Mouse (Mus musculus) spleen, adult 2 months (tissue): ENCODE data around the gene Fam20a. TPM values are rescaled to one million over a fixed set of nuclear protein-coding genes. Genes with fewer than 3 reads are reported as not detected.

Experiments used
- DNase-seq, 2 experiments: peaks; one replicate each; pipeline versions ENCODE4 v3.0.0 to v3.0.0-alpha.2; 2012 to 2021; ENCODE audit warnings: low spot score in 2 of 2, low read depth in 1 of 2
- H3K27ac ChIP-seq: fragments of 200-500 bp; 2 replicates; pipeline ENCODE4 v1.5.1; 2012; ENCODE audit warnings: low read length, inconsistent platforms; ENCODE audit not compliant: insufficient read depth
- H3K27me3 ChIP-seq: fragments of 200-500 bp; 2 replicates; pipeline ENCODE4 v1.6.1; 2012; ENCODE audit warnings: mild to moderate bottlenecking, moderate library complexity, low read length, inconsistent platforms; ENCODE audit not compliant: control insufficient read depth, insufficient read depth
- H3K36me3 ChIP-seq: fragments of 200-500 bp; 2 replicates; pipeline ENCODE4 v1.6.1; 2012; ENCODE audit warnings: mild to moderate bottlenecking, low read length, inconsistent platforms; ENCODE audit not compliant: control insufficient read depth, insufficient read depth
- H3K4me1 ChIP-seq: fragments of 200-500 bp; 2 replicates; pipeline ENCODE4 v1.6.1; 2011; ENCODE audit warnings: inconsistent platforms; ENCODE audit not compliant: control insufficient read depth, insufficient read depth, insufficient read length
- H3K4me3 ChIP-seq: fragments of 200-500 bp; 2 replicates; pipeline ENCODE4 v1.5.1; 2011; ENCODE audit warnings: mild to moderate bottlenecking, inconsistent platforms; ENCODE audit not compliant: insufficient read depth, insufficient read length; ENCODE audit errors: extremely low read depth
- CTCF ChIP-seq: fragments of 200-500 bp; IDR thresholded peaks from 2 replicates; pipeline ENCODE4 v1.5.1; 2011; ENCODE audit warnings: mild to moderate bottlenecking, inconsistent platforms; ENCODE audit not compliant: insufficient read depth, insufficient read length, insufficient replicate concordance; ENCODE audit errors: extremely low read depth
- POLR2A ChIP-seq: fragments of 200-500 bp; IDR thresholded peaks from 2 replicates; pipeline ENCODE4 v1.6.1; 2011; ENCODE audit warnings: low read depth, low read length, inconsistent platforms
- WGBS: fragments of 180-500 bp; shearing (Covaris S2); methylation state at CpG from one replicate; pipeline ENCODE4 v1.1.7; 2018; 5-methylcytosine and 5-hydroxymethylcytosine counted together
- polyA plus RNA-seq: library from polyadenylated mRNA; depleted of rRNA; stranded (reverse); fragments of >200 nt; gene quantifications from 2 replicates; pipeline ENCODE4 v1.2.3, GENCODE M21; 2012

Fam20a gene
- polyA plus RNA-seq, 1 experiment: 3.1 TPM

DNA sequence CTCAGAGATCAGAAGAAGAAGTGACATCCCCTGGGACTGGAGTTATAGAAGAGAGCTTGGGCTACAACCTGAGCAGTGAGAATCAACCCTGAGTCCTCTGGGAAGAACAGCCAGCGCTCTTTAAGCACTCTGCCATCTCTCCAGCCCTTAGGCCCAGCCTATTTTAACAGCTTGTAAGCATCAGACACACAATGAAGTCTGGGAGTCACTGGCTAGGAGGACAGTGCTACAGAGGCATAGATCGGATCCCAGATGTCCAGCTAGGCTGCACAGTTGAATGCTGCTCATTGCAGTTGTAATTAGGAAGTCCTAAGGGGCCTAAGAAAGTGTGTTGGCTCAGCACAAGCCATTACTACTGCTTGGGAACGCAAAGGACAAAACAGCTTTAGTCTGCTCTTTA, 6.3 kb upstream of the Fam20a start:
- no peak overlapping the region for H3K27ac ChIP-seq
- H3K27me3 ChIP-seq: no peaks in the 10 kb centered on the region
- 84% methylated on average over 3 of the region's 3 CpGs for WGBS
- TF ChIP-seq POLR2A: no peak
- no peak for TF ChIP-seq CTCF
- no peaks in the 10 kb centered on the region for H3K36me3 ChIP-seq
- H3K4me1 ChIP-seq: no peaks in the 10 kb centered on the region
- DNase-seq: no peak
- H3K4me3 ChIP-seq: no peak overlapping the region

DNA sequence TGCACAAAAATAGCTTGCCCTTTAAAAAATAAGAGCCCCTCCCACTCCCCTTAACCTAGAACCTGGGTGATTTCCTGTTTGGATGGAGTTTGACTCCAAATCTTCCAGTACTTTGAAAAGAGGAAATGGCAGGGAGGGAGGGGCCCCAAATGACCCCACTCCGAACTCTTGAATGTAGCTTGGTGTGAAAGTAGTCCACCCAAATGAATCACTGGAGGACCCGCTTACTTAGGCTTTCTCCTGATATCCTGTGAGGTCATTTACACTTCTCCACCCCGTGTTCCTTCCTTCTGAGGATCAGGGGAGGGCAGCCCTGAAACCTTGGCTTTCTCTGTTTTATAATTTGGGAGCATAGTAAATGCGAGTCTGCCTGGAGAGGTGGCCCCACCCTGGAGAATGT, 632 bp upstream of the Fam20a start:
- no peak for DNase-seq
- no peaks in the 10 kb centered on the region for H3K4me1 ChIP-seq
- H3K27ac ChIP-seq: no peak overlapping the region
- H3K27me3 ChIP-seq: 0 out of 2 replicates have a peak, but pooled peaks cover 3% of the 10 kb centered on the region
- TF ChIP-seq POLR2A (no peak), CTCF (no peak)
- no peak overlapping the region for H3K4me3 ChIP-seq
- H3K36me3 ChIP-seq: no peaks in the 10 kb centered on the region
- 10% methylated on average over 4 of the region's 4 CpGs for WGBS

DNA sequence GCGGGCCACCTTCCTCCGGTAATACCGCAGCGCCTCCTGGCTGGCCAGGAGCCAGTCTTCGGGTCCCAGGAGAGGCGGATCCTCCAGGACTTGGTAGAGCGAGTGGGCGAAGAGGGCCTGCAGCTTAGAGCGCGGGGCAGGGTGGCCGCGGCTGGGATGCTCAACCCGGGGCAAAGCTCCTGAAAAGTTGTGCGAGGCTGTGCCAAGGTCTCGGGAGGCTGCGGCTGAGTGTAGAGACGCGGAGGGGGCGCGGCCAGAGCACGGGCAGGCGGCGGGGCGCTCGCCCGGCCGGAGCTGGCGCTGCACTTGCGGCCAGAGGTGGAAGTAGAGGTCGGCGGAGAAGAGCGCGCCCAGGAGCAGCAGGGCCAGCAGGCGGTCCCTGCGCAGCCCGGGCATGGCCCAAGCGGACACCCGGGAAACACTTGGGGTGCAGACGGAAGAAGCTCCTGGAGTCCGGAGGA, 729 bp downstream of the Fam20a start:
- no peak for DNase-seq
- Histone ChIP-seq H3K4me3 (peak overlapping the region; percentile 41), H3K27me3 (0 out of 2 replicates have a peak, but pooled peaks cover 3% of the 10 kb centered on the region), H3K36me3 (no peaks in the 10 kb centered on the region), H3K27ac (peak overlapping the region; percentile 53), H3K4me1 (no peaks in the 10 kb centered on the region)
- TF ChIP-seq POLR2A (no peak), CTCF (no peak)
- 6% methylated on average over 38 of the region's 40 CpGs for WGBS

DNA sequence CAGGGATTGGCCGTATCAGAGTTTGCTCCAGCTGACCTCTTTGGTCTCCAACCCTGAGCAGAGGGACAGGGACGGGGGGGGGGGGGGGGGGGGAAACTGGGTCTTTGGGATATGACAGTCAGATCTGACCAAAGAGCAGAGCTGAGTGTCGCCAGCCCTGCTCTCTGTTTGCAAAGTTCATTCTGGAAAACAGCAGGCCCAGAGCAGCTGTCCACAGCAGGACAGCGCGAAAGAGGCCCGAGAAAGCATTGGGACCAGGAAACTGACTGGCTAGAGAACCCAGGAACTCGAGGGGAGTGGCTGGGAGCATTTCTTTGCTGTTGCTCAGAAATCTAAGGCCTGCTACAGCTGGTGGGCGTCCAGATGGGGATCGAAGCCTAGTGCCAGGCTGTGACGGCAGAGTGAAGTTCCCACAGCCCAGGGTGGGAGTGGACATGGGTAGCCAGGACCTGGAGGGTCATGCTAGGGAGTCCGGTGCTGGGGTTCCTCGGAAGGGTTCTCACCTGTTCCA, 1.2 kb downstream of the Fam20a start:
- WGBS: 65% methylated on average over 12 of the region's 12 CpGs
- no peak for DNase-seq
- H3K36me3 ChIP-seq: no peaks in the 10 kb centered on the region
- H3K27me3 ChIP-seq: 0 out of 2 replicates have a peak, but pooled peaks cover 3% of the 10 kb centered on the region
- peak overlapping the region; percentile 41; the same call in 1 of the 2 replicates for H3K4me3 ChIP-seq
- no peak for TF ChIP-seq POLR2A
- TF ChIP-seq CTCF: no peak
- H3K27ac ChIP-seq: peak overlapping the region; percentile 53; the same call in 1 of the 2 replicates
- no peaks in the 10 kb centered on the region for H3K4me1 ChIP-seq

DNA sequence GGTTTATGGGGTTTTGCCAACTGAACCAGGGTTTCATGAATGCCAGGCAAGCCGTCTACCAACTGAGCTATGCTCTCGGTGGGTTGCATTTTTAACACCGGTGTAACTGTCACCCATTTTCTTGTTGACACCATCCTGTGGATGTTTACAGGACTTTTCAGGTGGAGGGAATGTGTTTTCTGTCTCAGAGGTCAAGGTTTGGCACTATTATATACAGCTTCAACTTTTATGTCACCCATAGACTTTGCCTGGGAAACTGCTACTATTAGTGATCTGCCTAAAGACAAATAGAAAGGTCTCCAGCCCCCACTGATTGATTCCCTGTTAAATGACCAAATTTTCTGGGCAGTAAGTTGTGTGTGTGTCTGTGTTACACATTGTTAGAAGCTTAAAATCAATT, 2.7 kb downstream of the Fam20a start:
- no peak overlapping the region for H3K4me3 ChIP-seq
- DNase-seq: no peak
- no peaks in the 10 kb centered on the region for H3K36me3 ChIP-seq
- 0 out of 2 replicates have a peak, but pooled peaks cover 3% of the 10 kb centered on the region for H3K27me3 ChIP-seq
- no peaks in the 10 kb centered on the region for H3K4me1 ChIP-seq
- H3K27ac ChIP-seq: no peak overlapping the region
- TF ChIP-seq CTCF (no peak), POLR2A (no peak)
- WGBS: 90% methylated on average over 3 of the region's 3 CpGs

DNA sequence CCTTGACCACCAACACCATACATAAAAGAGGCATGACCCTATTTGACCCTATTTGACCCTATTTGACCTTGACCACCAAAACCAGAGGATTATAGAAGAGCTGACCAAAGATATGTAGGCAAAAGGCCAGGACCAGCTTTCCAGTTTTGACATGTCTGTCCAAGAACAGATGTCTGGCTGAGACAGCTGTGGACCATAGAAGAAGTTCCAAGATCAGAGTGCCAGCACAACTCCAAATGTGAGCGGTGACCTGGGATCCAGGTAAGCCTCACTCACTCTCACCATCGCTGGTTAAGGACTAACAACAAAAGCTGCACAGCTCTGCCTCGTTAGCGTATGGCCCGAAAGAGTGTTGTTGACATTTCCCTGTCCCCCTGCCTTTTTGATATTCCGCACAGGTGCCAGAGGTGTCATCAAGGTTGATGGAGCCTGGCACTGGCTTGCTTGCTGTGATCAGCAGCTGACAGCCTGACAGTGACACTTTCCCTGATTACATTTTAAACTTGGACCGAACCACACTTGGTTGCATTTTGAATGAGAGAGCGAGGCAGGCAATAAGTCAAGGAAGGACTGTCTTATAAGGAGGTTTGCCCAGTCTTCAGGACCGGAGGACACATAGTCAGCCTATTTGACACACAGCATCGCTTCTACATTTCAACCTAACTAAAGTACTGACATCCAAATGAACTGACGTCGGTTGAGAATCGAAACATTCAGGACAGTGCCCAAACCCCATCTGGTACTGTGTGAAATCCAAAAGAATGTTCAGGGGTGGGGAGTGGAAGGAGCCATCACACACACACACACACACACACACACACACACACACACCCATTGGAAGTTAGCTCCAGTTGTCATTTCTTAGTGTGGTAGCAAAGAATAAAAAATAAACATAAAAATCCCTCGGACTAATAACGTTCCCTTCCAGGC, 3.8 kb downstream of the Fam20a start:
- WGBS: 92% methylated on average over 15 of the region's 15 CpGs
- H3K4me1 ChIP-seq: no peaks in the 10 kb centered on the region
- no peak for TF ChIP-seq CTCF
- TF ChIP-seq POLR2A: no peak
- DNase-seq: no peak
- H3K27me3 ChIP-seq: 0 out of 2 replicates have a peak, but pooled peaks cover 3% of the 10 kb centered on the region
- H3K4me3 ChIP-seq: no peak overlapping the region
- H3K27ac ChIP-seq: no peak overlapping the region
- no peaks in the 10 kb centered on the region for H3K36me3 ChIP-seq
